Mouse (Mus musculus): Measurements from ENCODE around the gene Mars2.

Gene Mars2

GRCm38 (mm10) chr1:55223026-55223425 lies 14.0 kb upstream of the Mars2 start:
- no peak for DNase-seq (ENCODE audit: low spot score in 2 of 2)

GRCm38 (mm10) chr1:55224111-55224510 lies 12.9 kb upstream of the Mars2 start:
- peak in 1 of 2 experiments; percentile 41 for DNase-seq (ENCODE audit: low spot score in 2 of 2)

- DNase-seq (ENCODE audit: low spot score in 2 of 2), result no peak
These were observed 11.6 kb upstream of the Mars2 start for GRCm38 (mm10) chr1:55225398-55225797.

- DNase-seq (ENCODE audit: low spot score in 2 of 2), result no peak
These were observed 10.7 kb upstream of the Mars2 start, which contains the start of gene Rftn2 for GRCm38 (mm10) chr1:55226011-55226857. Rftn2 (minus strand) TSS chr1:55226782.

GRCm38 (mm10) chr1:55227376-55227775 lies 9.6 kb upstream of the Mars2 start:
- no peak for DNase-seq (ENCODE audit: low spot score in 2 of 2)

- DNase-seq (ENCODE audit: low spot score in 2 of 2), result no peak
These were observed 8.6 kb upstream of the Mars2 start for GRCm38 (mm10) chr1:55228256-55228884.

- DNase-seq (ENCODE audit: low spot score in 2 of 2), result no peak
These were observed 2.0 kb upstream of the Mars2 start for GRCm38 (mm10) chr1:55234910-55235520.

- DNase-seq (ENCODE audit: low spot score in 2 of 2), result no peak
These were observed 490 bp upstream of the Mars2 start for GRCm38 (mm10) chr1:55236487-55236886.

GRCm38 (mm10) chr1:55237643-55238161 lies 725 bp downstream of the Mars2 start:
- peak in 1 of 2 experiments; percentile 31 for DNase-seq (ENCODE audit: low spot score in 2 of 2)

- no peak for DNase-seq (ENCODE audit: low spot score in 2 of 2)
These were observed 1.5 kb downstream of the Mars2 start for GRCm38 (mm10) chr1:55238496-55238895.

GRCm38 (mm10) chr1:55239237-55239636 lies 2.3 kb downstream of the Mars2 start:
- DNase-seq (ENCODE audit: low spot score in 2 of 2), result no peak

GRCm38 (mm10) chr1:55246374-55246773 lies 9.4 kb downstream of the Mars2 start:
- DNase-seq (ENCODE audit: low spot score in 2 of 2), result no peak

GRCm38 (mm10) chr1:55264385-55264784 lies 27.4 kb downstream of the Mars2 start:
- DNase-seq (ENCODE audit: low spot score in 2 of 2), result no peak

GRCm38 (mm10) chr1:55265447-55265846 lies 28.5 kb downstream of the Mars2 start:
- no peak for DNase-seq (ENCODE audit: low spot score in 2 of 2)

- no peak for DNase-seq (ENCODE audit: low spot score in 2 of 2)
These were observed 42.1 kb downstream of the Mars2 start for GRCm38 (mm10) chr1:55279081-55279480.

All from cerebellum, postnatal 4 days (tissue).